Mouse (Mus musculus): Measurements from ENCODE around the gene Ipo8.

The Ipo8 gene

DNA sequence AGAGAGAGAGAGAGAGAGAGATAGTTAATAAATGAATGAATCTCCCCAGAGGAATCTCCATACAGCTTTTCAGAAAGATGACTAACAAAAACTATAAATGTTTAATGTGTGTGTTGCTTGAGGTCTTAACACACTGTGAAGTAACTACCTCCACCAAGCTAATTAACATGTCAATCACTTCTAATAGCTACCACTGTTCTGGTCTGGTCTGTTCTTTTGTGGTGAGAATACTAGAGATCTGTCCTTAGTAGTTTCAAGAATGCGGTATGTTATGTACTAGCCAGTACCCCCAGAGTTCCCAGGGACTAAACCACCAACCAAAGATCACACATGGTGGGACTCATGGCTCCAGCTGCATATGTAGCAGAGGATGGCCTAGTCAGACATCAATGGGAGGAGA is 74.7 kb downstream of the Ipo8 start:
- DNase-seq (ENCODE audit: low spot score in 2 of 2): no peak

DNA sequence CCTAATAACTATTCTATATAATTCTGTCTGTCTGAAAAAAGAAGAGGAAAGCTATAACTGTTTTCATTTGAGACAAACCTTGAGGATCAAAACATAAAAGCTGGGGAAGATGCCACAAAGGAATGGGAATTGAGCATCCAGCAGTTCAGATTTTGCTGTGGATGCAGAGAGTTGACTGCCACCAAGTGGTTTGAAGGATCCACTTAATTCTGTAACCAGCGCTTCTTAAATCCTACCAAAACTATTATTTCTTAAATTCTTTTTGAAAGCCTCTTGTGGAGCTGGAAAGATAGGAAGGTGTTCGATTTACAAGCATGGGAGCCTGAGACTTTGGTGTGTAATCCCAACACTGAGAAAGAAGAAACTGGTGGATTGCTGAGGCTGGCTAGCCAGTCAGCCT is 79.9 kb downstream of the Ipo8 start:
- DNase-seq (ENCODE audit: low spot score in 2 of 2): no peak

DNA sequence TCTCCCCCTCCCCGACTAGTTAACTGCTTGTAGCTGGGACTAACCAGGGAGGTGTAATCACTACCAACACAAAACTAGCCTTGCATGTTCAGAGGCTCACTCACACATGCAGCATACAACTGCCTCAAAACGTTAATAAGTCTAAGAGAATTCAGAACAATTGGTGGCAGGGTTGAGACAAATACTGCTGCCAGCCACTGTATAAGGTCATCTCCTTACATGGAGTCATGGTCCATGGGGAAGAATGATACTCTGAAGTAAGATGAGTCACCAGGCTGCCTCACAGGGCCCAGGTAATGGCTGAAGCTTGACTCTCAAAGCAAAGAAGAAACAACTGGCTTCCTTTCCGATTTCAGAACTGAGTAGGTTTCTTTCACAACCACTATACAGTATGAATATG is 81.1 kb downstream of the Ipo8 start:
- DNase-seq (ENCODE audit: low spot score in 2 of 2): no peak

DNA sequence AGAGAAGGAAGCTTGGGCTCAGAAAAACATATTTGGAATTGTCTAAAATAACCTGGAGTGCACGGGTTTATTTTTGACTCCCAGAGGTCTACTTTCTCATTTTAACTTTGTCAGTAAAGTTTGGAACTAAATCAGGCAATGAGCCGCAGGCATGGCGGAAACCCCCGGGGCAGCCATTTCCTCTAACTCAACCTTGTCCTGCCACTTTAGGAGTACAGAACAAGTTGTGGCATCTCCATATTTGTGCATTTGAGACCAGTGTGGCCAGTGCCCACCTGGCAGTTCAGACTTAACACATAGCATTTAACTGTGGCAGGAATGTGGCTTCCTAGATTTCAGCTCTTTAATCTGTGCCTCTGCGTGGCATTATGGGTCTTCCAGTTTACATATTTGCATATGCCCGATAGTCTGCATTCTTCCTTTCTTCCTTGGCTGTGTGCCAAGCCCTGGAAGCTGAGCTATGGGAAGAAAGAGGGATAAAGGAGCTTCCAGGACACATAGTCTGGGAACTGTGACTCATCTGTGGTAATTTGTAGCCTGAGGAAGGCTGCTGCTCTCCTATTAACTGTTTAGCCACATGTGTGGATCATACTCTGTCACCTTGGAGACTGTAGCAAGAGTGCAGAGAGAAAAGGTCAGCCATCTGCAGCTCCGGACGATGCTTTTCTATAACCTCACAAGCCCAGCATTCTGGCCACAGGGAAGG is 90.6 kb downstream of the Ipo8 start:
- DNase-seq (ENCODE audit: low spot score in 2 of 2): no peak

DNA sequence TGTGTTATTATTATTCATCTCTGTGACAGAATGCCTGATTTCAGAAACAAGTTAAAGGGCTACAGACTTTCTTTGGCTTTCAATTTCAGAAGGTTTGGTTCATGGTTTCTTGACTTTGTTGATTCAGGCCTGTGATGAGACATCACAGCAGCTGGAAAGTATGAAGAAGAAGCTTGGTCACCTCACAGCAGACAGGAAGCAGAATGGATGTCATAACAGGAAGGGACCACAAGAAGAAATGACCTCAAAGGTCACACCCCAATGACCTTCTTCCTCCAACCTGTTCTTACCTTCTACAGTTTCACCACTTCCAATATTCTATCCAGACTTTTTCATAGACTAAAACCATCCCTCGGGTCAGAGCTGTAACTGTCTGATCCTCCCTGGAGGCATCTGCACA is 94.9 kb downstream of the Ipo8 start:
- no peak for DNase-seq (ENCODE audit: low spot score in 2 of 2)

DNA sequence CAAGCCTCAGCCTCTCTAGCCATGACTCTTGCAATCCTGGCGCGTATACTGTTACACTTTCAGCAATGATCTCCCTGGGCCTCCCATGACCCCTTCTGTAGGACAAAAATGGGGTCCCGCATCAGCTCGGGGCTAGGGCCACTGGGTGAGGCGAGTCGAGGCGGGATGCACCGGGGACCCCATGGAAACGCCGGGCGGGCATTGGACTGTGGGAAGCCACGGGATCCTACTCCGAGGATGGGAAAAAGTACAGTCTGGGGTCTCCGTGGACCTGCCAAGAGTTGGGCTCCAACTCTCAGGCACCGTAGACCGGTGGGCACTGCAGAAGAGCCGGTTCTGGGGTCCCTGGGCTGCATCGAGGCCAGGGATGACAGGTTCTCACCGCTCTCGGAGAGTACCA is 97.3 kb downstream of the Ipo8 start:
- no peak for DNase-seq (ENCODE audit: low spot score in 2 of 2)

DNA sequence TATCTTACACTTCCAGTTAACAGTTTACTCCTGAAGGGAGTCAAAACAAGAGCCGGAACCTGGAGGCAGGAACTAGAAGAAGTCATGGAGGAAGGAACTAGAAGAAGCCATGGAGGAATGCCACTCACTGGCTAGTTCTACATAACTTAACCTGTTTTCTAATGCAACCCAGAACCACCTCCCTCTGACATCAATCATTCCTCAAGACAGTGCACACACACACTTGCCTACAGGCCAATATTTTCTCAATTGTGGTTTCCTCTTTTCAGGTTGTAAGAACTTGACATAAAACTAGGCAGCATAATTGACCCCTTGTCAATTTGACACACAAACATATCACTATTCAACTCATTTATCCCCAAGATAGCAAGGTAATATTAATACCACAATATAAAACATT is 98.3 kb downstream of the Ipo8 start:
- DNase-seq (ENCODE audit: low spot score in 2 of 2): no peak

DNA sequence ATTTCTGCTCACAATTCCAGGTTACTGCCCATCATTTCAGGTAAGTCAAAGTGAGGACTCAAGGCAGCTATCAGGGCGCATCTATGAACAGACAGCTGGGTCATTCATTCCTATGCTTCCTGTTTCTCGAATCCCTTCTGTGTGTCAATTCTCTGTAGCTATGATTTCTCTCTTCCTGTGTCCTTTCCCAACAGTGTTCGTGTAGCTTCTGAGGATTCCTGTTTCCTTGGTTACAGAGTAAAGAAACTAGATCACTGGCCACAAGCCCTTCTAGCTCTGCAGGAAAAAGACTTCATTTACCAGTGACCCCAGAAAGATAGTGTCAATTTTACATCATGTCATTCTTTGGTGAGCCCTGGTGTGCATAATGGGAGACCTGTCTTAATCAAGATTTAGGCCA is 102.7 kb downstream of the Ipo8 start:
- no peak for DNase-seq (ENCODE audit: low spot score in 2 of 2)

DNA sequence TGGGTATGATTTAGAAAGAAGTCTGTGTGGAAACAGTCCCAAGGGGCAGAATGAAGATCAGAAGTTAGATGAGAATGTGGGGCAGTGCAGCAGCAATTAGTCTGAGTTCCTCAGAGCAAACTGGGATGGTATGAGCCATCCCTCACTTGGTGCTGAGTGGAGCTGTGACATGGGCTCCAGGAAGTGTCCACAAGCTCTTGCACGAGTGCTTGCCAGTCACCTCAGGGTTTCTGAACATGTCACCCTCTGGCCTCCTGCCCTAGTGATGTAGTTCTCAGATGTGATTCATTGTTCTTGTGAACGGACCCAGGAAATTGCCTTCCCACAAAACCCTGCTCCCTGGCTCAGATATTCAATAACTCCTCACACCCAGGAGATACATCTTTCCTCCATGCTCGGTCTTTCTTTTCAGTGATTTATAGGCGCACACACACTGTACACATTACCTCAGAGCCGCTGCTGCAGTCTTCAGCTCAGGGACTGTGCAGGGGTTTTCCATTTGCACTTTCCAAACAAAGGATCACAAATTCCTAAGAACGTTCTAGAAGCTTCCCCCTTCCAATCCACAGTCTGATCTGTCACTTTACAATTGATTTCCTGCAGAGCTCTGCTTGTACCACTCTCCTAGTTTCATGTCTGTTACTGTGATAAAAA is 103.3 kb downstream of the Ipo8 start:
- no peak for DNase-seq (ENCODE audit: low spot score in 2 of 2)

DNA sequence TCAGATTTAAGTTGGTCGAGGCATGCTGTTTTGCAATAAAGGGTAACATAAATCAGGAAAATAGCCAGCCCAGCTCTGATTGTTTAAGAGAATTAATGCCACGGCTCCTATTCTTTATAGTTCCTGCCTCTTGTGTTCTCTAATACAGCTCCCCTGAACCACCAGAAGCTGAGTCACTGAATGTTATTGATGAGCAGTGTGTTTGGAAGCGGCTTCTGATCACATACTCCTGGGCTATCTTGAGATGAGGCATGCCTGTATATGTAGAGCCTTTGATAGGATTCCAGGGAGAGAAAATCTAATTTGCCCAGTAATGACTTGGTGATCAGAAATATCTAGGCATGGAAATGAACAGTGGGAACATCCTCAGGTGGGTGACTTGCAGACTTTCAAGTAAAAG is 106.8 kb downstream of the Ipo8 start:
- no peak for DNase-seq (ENCODE audit: low spot score in 2 of 2)

Data from frontal cortex, postnatal 14 days (tissue).